Mouse (Mus musculus): ENCODE measurements at regions not wholly inside any gene's neighbourhood (a gene's known extent, or its start where the extent isn't known, plus 50 kb on each side); places are given as distances from the start of the nearest gene placed in this dataset. TPM values are rescaled to one million over a fixed set of nuclear protein-coding genes. Genes with fewer than 3 reads are reported as not detected.

GRCm38 (mm10) chr1:67981386-67981785, 858.6 kb downstream of the Cps1 start:
- Histone ChIP-seq H3K27ac (no peak overlapping the region), H3K27me3 (ENCODE audit: control insufficient read depth, insufficient read depth, low read length) (no peaks in the 10 kb centered on the region)
- no peak for DNase-seq (ENCODE audit: low spot score)

More at GRCm38 (mm10) chr1:67981386-67981785, 858.6 kb downstream of the Cps1 start:
- no peak overlapping the region for H3K9ac ChIP-seq
- 93% methylated on average over 4 of the region's 4 CpGs for WGBS
- H3K4me1 ChIP-seq (replicated peaks; ENCODE audit: control insufficient read depth, insufficient read depth, low read length): no peaks in the 10 kb centered on the region
- no peaks in the 10 kb centered on the region for H3K9me3 ChIP-seq (ENCODE audit: control insufficient read depth, low read length)
- no peak overlapping the region for H3K4me3 ChIP-seq (replicated peaks; ENCODE audit: low read length)
- H3K36me3 ChIP-seq (replicated peaks; ENCODE audit: control insufficient read depth, insufficient read depth): no peaks in the 10 kb centered on the region
- H3K4me2 ChIP-seq (replicated peaks): no peak overlapping the region
- no peak for ATAC-seq (ENCODE audit: low FRiP score)

Small RNAs in the stretch of these regions (microRNA-seq; reads per million reads assigned to microRNA genes)
- gene Gm23189: not detected

Measured in hindbrain, embryonic 14.5 days (tissue).